Mouse (Mus musculus) left cerebral cortex, postnatal 10 days (tissue): ENCODE data around the gene Ubald2. TPM values are rescaled to one million over a fixed set of nuclear protein-coding genes. Genes with fewer than 3 reads are reported as not detected.
"Not testable (repeated sequence)": the region's sequence is repeated elsewhere in the genome, so short reads cannot be mapped to it uniquely, and the experiment has no call there.

ENCODE experiments used
- DNase-seq, 2 experiments: peaks; one replicate each; pipeline ENCODE4 v3.0.0; 2021 to 2022; ENCODE audit warnings: low spot score in 2 of 2, mixed read lengths in 1 of 2; ENCODE audit errors: extremely low spot score in 1 of 2
- intact Hi-C: fragments of 180-260 bp; cut with DNase I; formaldehyde crosslinking; loops from one replicate; pipeline ENCODE4 v1.15.1; 2025
- total RNA-seq, 2 experiments: library from RNA; stranded (reverse); gene quantifications; 2 replicates each; pipeline ENCODE4 v1.2.3; 2021

Gene Ubald2
- total RNA-seq, 2 experiments from 2014 or later, result 31.3 to 31.7 TPM

GRCm38 (mm10) chr11:116412904-116413630 is 20.8 kb upstream of the Ubald2 start, which contains the start of gene Rnf157:
Rnf157 (minus strand) TSS chr11:116413032.
- peak; percentile 86 to 92 for DNase-seq
- intact Hi-C loops, result no loop called here

GRCm38 (mm10) chr11:116413631-116414022 is 20.3 kb upstream of the Ubald2 start:
- DNase-seq, result no peak
- intact Hi-C loops, result no loop called here

- intact Hi-C loops, result no loop called here
- no peak for DNase-seq
Measured at GRCm38 (mm10) chr11:116416196-116416943, 17.5 kb upstream of the Ubald2 start.

- no peak for DNase-seq
- intact Hi-C loops, result no loop called here
Measured at GRCm38 (mm10) chr11:116417054-116417453, 16.8 kb upstream of the Ubald2 start.

GRCm38 (mm10) chr11:116418194-116418840 is 15.6 kb upstream of the Ubald2 start:
- DNase-seq, result peak in 1 of 2 experiments; percentile 75
- intact Hi-C loops, result no loop called here

- intact Hi-C loops, result no loop called here
Measured at GRCm38 (mm10) chr11:116418841-116419462, 14.9 kb upstream of the Ubald2 start.

GRCm38 (mm10) chr11:116421102-116421501 is 12.8 kb upstream of the Ubald2 start:
- intact Hi-C loops, result no loop called here
- DNase-seq, result no peak

More at GRCm38 (mm10) chr11:116418841-116419462, 14.9 kb upstream of the Ubald2 start:
- no peak for DNase-seq

- no peak for DNase-seq
- intact Hi-C loops, result no loop called here
Measured at GRCm38 (mm10) chr11:116422562-116422961, 11.3 kb upstream of the Ubald2 start.

GRCm38 (mm10) chr11:116423214-116423613 is 10.7 kb upstream of the Ubald2 start:
- DNase-seq, result no peak
- intact Hi-C loops, result no loop called here

- intact Hi-C loops, result no loop called here
- DNase-seq, result no peak
Measured at GRCm38 (mm10) chr11:116423782-116424620, 9.9 kb upstream of the Ubald2 start.

GRCm38 (mm10) chr11:116424621-116425407 is 9.1 kb upstream of the Ubald2 start:
- intact Hi-C loops, result no loop called here
- no peak for DNase-seq

- DNase-seq, intact Hi-C loops: not testable (repeated sequence)
Measured at GRCm38 (mm10) chr11:116426328-116426727, 7.6 kb upstream of the Ubald2 start.

- no peak for DNase-seq
- intact Hi-C loops, result no loop called here
Measured at GRCm38 (mm10) chr11:116426852-116427575, 6.9 kb upstream of the Ubald2 start.

GRCm38 (mm10) chr11:116428872-116429859 is 4.7 kb upstream of the Ubald2 start:
- DNase-seq, result no peak
- intact Hi-C loops, result no loop called here

- DNase-seq, result no peak
- intact Hi-C loops, result no loop called here
Measured at GRCm38 (mm10) chr11:116429862-116430613, 3.9 kb upstream of the Ubald2 start.
